ENCODE assay signal across 12 mouse cellular contexts in the genomic region with DNA sequence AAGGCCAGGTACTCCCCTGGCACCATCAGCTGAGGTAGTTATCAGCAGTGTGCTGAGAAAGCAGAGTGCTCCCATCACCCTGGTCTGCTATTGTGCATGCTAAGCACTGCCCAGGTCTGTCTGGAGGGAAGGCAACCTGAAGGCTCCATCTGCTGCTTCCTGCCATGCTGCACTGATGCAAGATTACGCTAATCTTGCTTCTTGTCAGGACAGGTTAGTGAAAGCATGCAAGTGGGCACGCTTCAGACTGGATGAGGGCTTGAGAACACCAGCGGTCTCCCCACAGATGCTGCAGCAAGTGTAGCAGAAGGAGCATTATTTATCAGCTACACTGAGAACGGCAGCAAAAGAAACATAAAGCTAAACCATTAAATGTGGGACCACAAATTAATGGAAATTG.
DNase-seq lines count a peak whose midpoint lies in the region; ATAC-seq and TF ChIP-seq lines count a peak whose summit lies in the region.
"Had no signal": no experiment of that assay in that cellular context is flagged by ENCODE, and none has a peak within 500 bp of the region (broad histone marks: within the 10 kb centered on the region; RNA-seq: fewer than 3 reads in every experiment).

No protein-coding gene starts in this region.

- H3K27ac ChIP-seq in hindbrain, embryonic 13.5 days = peak overlapping the region; percentile 36; the same call in 1 of the 2 replicates
- H3K27ac ChIP-seq in hindbrain, embryonic 10.5 days = no peak overlapping the region
- peak overlapping the region; percentile 58 for H3K27ac ChIP-seq in hindbrain, postnatal 0 days
- H3K27ac ChIP-seq: gastrocnemius, adult 2 months; liver, embryonic 14.5 days had no signal

- H3K4me2 ChIP-seq in hindbrain, embryonic 13.5 days = no peak overlapping the region
- no peak overlapping the region for H3K4me2 ChIP-seq in hindbrain, postnatal 0 days (ENCODE audit: low read depth, low read length)

- H3K9me3 ChIP-seq in hindbrain, embryonic 13.5 days = no peaks in the 10 kb centered on the region
- H3K9me3 ChIP-seq in hindbrain, embryonic 10.5 days = no peaks in the 10 kb centered on the region
- no peaks in the 10 kb centered on the region for H3K9me3 ChIP-seq in hindbrain, postnatal 0 days (ENCODE audit: low read length)

- ATAC-seq in hindbrain, embryonic 13.5 days (ENCODE audit: low FRiP score) = peak; percentile 61
- peak; percentile 90 for ATAC-seq in hindbrain, postnatal 0 days
- no peak for ATAC-seq in inflammation-experienced regulatory T-cells, adult 6 months

- no peak for DNase-seq in hindbrain, embryonic 10.5 days (ENCODE audit: low spot score)
- DNase-seq in cerebellum, postnatal 10 days = peak; percentile 72 to 78
- peak; percentile 68 for DNase-seq in hindbrain, postnatal 0 days (ENCODE audit: low spot score)
- DNase-seq in retina, postnatal 1 day = peak; percentile 82
- DNase-seq in left cerebral cortex, postnatal 10 days (ENCODE audit: extremely low spot score in 1 of 2, low spot score in 2 of 2) = no peak
- no peak for DNase-seq in heart, postnatal 4 days
- DNase-seq: gastrocnemius, adult 2 months; layer of hippocampus, postnatal 36 days; thymus, postnatal 4 days had no signal

- WGBS in hindbrain, embryonic 13.5 days = 66% methylated on average over 4 of the region's 4 CpGs
- WGBS in hindbrain, embryonic 10.5 days = 90% methylated on average over 4 of the region's 4 CpGs
- 40% methylated on average over 4 of the region's 4 CpGs for WGBS in hindbrain, postnatal 0 days

- no peak for TF ChIP-seq CTCF in hindbrain, postnatal 0 days (IDR thresholded peaks at IDR 0.05; ENCODE audit: low read depth)

- no peak overlapping the region for H3K4me3 ChIP-seq in hindbrain, embryonic 13.5 days
- H3K4me3 ChIP-seq in hindbrain, embryonic 10.5 days = no peak overlapping the region
- H3K4me3 ChIP-seq in hindbrain, postnatal 0 days (ENCODE audit: low read length) = no peak overlapping the region
- H3K4me3 ChIP-seq: gastrocnemius, adult 2 months had no signal

- intact Hi-C loops in left cerebral cortex, postnatal 10 days (cut with DNase I) = no loop called here

- no peaks in the 10 kb centered on the region for H3K36me3 ChIP-seq in hindbrain, embryonic 13.5 days
- H3K36me3 ChIP-seq in hindbrain, embryonic 10.5 days = no peaks in the 10 kb centered on the region
- no peaks in the 10 kb centered on the region for H3K36me3 ChIP-seq in hindbrain, postnatal 0 days (ENCODE audit: insufficient read depth, low read length)

- peaks cover 19% of the 10 kb centered on the region for H3K4me1 ChIP-seq in hindbrain, embryonic 13.5 days (replicated peaks)
- peaks cover 13% of the 10 kb centered on the region for H3K4me1 ChIP-seq in hindbrain, embryonic 10.5 days (replicated peaks)
- no peaks in the 10 kb centered on the region; the same call in 1 of the 2 replicates for H3K4me1 ChIP-seq in hindbrain, postnatal 0 days (ENCODE audit: insufficient read depth, low read length)

- H3K9ac ChIP-seq in hindbrain, embryonic 13.5 days = no peak overlapping the region
- no peak overlapping the region for H3K9ac ChIP-seq in hindbrain, postnatal 0 days (replicated peaks; ENCODE audit: low read length)
- H3K9ac ChIP-seq: liver, embryonic 14.5 days had no signal

- H3K27me3 ChIP-seq in hindbrain, embryonic 13.5 days = no peaks in the 10 kb centered on the region
- no peaks in the 10 kb centered on the region for H3K27me3 ChIP-seq in hindbrain, embryonic 10.5 days (ENCODE audit: insufficient read depth, poor library complexity, severe bottlenecking)
- no peaks in the 10 kb centered on the region for H3K27me3 ChIP-seq in hindbrain, postnatal 0 days (ENCODE audit: insufficient read depth, low read length)

Comparison
In these comparisons a context has a peak if more than half of its experiments do, and no peak if none do; other contexts are left out.
1. DNase-seq: peak in cerebellum, postnatal 10 days (2 of 2), hindbrain, postnatal 0 days (single experiment) and retina, postnatal 1 day (single experiment); none in hindbrain, embryonic 10.5 days (single experiment), left cerebral cortex, postnatal 10 days (0 of 2) and heart, postnatal 4 days (single experiment).